Mouse (Mus musculus) cerebellum, adult 11-12 months (tissue): ENCODE results near the gene Maff.

Experiments
- DNase-seq: peaks from one replicate; pipeline ENCODE4 v3.0.0; 2022

Maff gene

GRCm38 (mm10) chr15:79330521-79330920, 15.9 kb upstream of the Maff start:
- no peak for DNase-seq

DNA sequence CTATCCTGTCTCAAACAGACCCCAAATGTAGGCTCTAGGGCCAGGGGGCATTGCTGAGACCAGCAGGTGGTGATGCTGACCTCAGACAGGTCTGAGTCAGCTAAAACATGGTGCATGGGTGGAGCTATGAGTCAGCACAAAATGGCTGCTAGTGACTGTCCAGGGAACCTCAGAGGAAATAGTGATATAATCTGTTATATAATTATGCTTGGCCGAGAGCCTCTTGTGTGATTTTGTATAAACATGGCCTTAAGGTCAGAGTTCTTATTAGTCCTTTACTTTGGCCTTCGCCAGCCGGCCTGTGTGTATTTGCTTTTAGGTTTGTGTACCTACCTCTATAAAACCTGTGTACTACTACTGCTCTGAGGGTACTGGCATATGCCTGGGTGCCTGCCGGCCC, 13.0 kb upstream of the Maff start:
- no peak for DNase-seq

DNA sequence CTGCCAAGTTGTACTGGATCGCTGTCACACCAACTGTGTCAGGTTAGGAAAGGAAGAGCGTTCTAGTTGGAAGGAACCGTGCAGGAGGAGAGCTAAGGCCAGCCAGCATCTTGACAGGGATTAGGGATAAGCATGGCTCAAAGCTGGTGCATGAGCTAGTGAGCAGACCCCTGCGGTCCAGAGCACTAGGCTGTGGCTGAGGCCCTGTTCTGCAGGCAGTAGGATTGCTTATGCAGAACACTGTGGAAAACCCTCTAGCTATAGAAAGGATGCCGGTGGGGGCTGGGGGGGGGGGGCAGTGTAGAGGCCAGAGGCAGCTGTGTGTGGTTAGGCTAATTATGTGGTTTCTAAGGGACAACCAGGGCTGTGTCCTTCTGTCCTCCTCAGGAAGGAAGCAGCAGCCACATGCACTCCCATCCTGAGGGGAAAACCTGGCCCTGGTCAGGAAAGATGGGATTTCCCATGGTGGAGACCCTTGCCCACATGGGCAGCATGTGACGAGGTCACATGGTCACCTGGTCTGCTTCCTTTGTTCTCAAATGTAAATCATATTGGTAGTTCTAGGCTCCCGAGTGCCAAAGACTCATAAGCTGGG, 11.3 kb upstream of the Maff start:
- no peak for DNase-seq

- no peak for DNase-seq
Measured at GRCm38 (mm10) chr15:79338978-79339377, 7.4 kb upstream of the Maff start.

DNA sequence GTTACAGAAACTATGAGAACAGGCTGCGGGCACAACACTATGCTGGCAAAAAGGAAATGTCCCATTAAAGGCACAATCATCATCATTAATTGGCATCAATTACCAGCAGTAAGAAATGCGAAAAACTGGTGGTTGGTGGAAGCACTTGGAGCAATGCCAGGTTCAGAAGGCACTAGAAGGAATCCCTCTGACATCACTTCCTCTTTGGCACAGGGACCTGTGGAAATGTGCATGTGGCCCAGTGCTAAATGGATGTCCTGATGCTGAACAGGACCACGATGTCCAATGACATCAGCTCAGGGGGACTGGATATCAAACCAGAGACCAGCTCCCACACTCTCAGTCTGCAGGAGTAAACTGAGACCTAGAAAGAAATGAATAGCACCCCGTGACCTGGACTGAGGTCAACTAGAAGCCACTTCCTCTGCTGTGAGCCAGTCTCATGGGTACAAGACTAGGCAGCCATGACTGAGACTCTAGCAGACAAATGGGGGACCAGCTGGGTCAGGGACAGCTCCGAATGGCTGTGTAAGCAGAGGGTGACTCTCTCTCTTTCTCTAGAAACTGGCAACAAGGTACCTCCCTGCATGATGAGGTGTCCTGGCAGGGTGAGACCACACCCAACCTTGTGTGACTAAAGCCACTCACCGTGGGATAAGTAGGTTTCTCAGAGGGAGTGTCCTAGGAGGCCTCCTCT, 3.6 kb upstream of the Maff start:
- no peak for DNase-seq

GRCm38 (mm10) chr15:79344627-79345026, 1.8 kb upstream of the Maff start:
- DNase-seq = no peak

- peak; percentile 69 for DNase-seq
Measured at GRCm38 (mm10) chr15:79347165-79347844, 884 bp downstream of the Maff start.

GRCm38 (mm10) chr15:79347845-79348506, 1.6 kb downstream of the Maff start:
- DNase-seq = no peak

DNA sequence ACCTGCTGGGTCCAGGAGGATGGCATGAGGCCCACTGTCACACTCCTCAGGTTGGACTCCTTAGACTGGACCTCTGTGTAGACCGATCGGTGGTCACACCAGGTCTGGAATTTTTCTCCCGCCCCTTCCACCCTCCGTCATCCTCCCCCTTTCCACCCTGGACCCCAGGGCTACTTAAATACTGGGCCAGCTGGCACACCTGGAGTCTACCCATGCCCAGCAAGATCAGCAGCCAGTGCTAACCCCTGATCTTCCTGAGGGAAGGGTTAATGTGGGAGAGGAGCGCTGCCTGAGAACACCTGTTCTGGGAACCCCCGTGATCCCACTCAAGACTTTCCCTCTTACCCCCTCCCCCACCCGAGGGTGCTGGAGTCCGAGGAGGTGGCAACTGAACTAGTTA, 2.2 kb downstream of the Maff start:
- no peak for DNase-seq

DNA sequence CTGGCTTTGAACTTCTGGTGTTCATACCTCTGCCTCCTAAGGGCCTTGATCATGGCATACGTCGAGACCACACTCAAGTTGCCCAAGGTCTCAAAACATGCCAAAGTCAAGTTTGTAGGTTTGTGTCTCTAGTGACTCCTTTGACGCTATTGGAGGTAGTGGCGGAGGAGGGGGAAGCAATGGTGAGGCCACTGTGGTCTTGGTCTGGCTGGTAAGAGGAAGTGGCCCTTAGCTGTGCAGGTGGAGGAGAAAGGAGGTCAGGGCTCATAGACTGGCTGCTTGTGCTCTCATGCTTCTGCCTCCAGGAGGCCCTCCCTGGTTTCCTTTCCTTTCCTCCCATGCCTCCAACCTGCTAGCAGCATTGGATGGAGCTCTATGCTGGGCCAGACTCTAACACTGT, 4.4 kb downstream of the Maff start:
- DNase-seq = no peak

DNA sequence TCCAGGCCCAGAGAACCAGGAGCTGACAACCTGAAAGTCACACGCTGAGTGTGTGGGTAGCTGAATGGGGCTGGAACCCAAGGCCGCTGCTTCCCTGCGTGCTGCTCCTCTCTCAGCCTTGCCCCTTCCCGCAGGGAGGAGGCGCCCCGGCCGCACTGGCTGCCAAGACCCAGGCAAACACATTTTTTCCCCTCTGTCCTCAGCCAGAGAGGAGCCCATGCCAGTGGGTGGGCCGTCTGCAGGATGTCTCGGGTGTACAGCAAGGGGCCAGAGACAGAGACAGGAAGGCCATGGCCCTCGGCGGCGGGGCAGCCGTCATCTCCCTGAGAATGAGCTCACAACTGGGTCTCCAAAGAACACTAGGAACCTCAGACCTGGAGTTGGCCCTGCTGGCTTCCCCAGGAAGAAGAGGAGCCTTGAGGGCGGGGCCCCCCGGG, 4.9 kb downstream of the Maff start:
- DNase-seq = no peak

GRCm38 (mm10) chr15:79352479-79352878, 6.1 kb downstream of the Maff start:
- DNase-seq = no peak

GRCm38 (mm10) chr15:79353690-79354305, 7.4 kb downstream of the Maff start:
- DNase-seq = no peak

DNA sequence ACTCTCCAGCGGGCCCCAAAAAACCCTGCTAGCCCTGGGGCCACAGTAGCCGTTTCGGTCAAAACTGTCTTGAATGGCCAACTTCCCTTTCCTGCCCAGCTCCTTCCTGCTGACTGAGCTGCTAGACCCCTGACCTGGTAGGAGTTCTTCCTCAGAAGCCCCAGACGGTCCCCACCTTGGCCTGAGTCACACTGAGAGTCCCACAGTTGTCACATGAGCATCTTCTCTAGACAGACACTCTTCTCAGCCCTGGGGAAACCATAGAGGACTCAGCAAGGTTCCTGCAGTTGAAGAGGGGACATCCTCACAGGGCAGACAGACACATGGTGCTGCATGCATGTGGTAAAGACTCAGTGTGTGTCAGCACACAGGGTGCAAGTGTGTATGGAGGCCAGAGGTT, 8.2 kb downstream of the Maff start:
- no peak for DNase-seq

DNA sequence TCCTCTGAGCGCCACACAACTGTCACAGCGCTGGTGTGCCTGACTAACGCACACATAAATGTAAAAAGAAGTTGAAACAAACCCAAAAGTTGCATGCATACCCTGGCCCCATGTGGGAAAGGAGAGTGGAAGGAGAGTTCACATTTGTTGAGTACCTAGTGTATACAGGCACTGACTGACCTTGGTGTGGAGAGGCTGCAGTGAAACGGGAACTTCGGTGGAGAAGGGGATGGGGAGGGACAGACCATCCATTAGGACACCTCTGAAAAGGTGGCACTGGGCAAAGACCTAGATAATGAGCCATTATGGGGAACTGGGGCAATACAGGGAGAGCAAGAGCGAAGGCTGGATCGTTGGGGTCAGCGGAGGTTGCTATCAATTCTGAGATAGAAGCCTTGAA, 10.1 kb downstream of the Maff start:
- no peak for DNase-seq

GRCm38 (mm10) chr15:79357036-79357911, 10.9 kb downstream of the Maff start:
- DNase-seq = no peak

DNA sequence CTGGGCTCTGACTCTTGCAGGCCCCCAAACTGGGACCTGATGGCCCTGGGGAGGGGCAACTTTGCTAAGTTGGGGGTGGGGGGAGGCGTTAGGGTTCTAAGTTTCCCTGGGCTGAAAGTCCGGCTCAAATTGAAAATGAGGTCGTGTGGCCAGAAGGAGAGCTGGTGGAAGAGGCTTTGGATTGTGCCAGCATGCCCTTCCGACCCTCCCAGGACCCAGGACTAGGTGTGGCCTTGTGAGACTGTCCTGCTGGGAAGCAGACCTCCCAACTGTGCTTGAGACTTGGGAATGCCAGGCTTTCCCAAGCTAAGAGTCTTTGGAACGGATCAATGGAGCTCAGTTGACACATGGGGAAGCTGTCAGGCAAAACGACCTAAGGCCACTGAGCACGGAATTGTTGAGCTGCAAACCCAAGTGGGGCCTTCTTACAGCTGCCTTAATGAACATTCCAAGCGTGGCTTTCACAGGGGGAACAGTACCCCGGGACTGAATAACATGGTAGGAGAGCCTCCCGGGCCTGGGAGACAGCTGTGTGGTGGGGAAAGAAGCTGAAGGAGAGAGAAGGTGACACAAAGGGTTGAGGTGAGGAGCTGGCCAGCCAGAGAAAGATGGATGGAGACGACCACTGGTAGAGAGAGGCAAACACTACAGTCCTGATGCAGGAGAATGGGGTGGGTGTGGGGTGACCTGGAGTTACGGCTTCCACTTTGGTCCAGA, 11.7 kb downstream of the Maff start:
- DNase-seq = no peak

DNA sequence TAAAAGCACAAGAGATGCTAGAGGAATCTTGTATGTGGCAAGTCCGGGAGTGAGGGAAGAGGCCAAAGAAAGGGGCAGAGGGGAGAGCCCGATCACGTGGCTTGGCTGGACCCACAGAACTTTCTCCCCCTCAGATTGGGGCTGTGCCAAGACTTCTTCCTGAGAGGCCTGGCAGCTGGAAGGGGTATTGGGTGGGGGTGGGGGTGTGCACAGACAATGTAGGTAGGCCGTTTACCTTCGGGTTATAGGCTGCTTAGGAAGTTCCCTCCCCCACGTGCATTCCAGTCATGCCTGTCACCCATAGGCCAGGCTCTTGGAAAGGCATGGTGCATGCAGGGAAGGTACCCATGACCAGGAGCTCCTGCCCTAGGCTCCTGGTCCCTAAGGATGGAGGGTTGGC, 13.5 kb downstream of the Maff start:
- no peak for DNase-seq

- DNase-seq = no peak
Measured at GRCm38 (mm10) chr15:79360371-79360770, 13.9 kb downstream of the Maff start.

DNA sequence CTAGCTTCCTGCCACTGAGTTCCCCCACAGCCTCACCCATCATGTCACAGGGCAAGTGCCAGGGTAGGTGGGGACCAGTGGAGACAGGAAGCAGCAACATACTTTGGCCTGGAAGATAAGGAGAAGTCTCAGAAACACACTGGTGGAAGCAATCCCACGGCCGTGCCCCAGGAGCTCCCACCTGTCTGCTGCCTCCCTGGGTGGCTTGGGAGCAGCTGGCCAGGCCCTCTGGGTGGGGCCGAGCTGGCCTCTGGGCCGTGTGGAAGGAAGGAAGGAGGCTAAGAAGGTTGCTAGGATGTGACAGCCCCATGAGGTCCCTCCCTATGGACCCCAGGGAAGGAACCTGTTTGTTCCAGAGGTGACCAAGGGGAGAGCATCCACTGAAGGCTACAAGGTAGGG, 14.6 kb downstream of the Maff start:
- no peak for DNase-seq

- no peak for DNase-seq
Measured at GRCm38 (mm10) chr15:79364120-79364519, 17.7 kb downstream of the Maff start.

DNA sequence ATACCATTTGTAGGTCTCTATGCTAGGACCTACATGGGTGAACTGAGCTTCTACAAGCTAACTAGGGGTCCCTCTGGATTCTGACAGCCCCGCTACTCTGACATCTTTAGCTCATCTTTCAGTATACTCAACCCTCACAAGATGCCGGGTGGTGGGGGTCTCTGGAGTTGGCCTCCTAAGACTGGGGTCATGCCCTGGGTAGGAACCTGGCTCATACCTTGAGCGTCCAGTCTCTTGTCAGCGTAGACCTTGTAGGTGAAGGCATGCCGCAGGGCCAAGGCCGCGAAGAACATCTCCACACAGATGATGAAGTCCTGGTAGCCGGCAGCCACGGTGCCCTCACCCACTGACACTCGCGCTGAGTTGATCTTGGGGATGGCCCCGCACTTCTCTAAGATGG, 18.6 kb downstream of the Maff start:
- no peak for DNase-seq
